Mouse (Mus musculus): Measurements from ENCODE around the gene Skap1. TPM values are rescaled to one million over a fixed set of nuclear protein-coding genes. Genes with fewer than 3 reads are reported as not detected.
"Not testable (repeated sequence)": the region's sequence is repeated elsewhere in the genome, so short reads cannot be mapped to it uniquely, and the experiment has no call there.

Gene Skap1
- polyA plus RNA-seq, 1 experiment from 2014 or later, result 0.23 TPM

DNA sequence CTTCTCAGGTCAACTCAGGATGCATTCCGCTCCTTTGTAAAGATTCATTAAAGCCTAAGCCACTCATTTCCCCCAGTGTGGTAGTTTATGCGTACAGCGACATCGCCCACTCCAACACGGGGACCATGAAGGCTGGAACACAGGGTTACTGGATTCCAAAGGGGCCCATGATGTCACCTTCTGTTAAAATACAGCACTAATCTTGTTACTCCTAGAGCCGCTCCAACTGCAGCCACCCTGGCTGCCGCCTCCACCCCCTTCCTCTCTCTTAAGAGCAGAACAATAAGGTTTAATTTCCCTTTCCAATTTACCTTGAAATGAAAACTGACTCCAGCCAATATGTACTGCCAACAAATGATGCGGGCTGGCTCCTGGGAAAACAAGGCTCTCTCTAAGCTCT lies 310.7 kb downstream of the Skap1 start:
- Histone ChIP-seq H3K4me3 (ENCODE audit: control insufficient read depth in 1 of 2, insufficient read depth in 1 of 2, low read depth in 1 of 2, low read length in 2 of 2) (no peak overlapping the region), H3K9me3 (ENCODE audit: control insufficient read depth, low read length) (no peaks in the 10 kb centered on the region), H3K4me2 (ENCODE audit: low read length) (no peak overlapping the region), H3K9ac (ENCODE audit: low read length) (no peak overlapping the region), H3K27me3 (ENCODE audit: control insufficient read depth, insufficient read depth, low read length) (no peaks in the 10 kb centered on the region), H3K4me1 (ENCODE audit: control insufficient read depth in 2 of 2, insufficient read depth in 2 of 2, low read length in 2 of 2) (peaks cover 3 to 9% of the 10 kb centered on the region in 2 experiments; a peak in 3 of 4 replicates), H3K36me3 (ENCODE audit: control insufficient read depth, insufficient read depth, low read length) (peaks cover 37% of the 10 kb centered on the region), H3K27ac (replicated peaks in 1 of 2; ENCODE audit: control insufficient read depth in 1 of 2, insufficient read depth in 1 of 2, low read depth in 2 of 2, low read length in 2 of 2) (no peak overlapping the region)
- 82% methylated on average over 8 of the region's 8 CpGs for WGBS
- no peak for ATAC-seq (ENCODE audit: insufficient number of reproducible peaks, insufficient read depth, low FRiP score, low read depth)

DNA sequence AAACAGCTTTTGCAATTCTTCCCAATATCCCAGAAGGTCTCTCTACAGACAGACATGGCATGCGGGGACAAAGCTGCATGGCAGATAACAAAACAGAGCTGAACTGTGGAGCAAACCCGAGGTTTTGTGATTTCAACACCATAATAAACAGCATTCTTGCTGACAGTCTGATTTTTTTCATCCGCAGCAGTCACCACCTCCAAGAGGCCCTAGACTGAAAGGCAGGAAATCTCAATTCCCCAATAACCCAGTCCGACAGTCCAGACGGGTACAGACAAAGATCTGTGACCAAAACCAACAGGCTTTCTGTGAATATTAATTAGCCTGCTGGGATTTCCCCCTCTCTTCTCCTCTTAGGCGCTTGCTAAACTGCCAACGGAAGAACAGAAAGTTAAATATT lies 311.3 kb downstream of the Skap1 start:
- Histone ChIP-seq H3K9me3 (ENCODE audit: control insufficient read depth, low read length) (no peaks in the 10 kb centered on the region), H3K27ac (replicated peaks in 1 of 2; ENCODE audit: control insufficient read depth in 1 of 2, insufficient read depth in 1 of 2, low read depth in 2 of 2, low read length in 2 of 2) (no peak overlapping the region), H3K4me3 (ENCODE audit: control insufficient read depth in 1 of 2, insufficient read depth in 1 of 2, low read depth in 1 of 2, low read length in 2 of 2) (no peak overlapping the region), H3K4me2 (ENCODE audit: low read length) (no peak overlapping the region), H3K4me1 (ENCODE audit: control insufficient read depth in 2 of 2, insufficient read depth in 2 of 2, low read length in 2 of 2) (peaks cover 3 to 9% of the 10 kb centered on the region in 2 experiments; a peak in 3 of 4 replicates), H3K9ac (ENCODE audit: low read length) (no peak overlapping the region), H3K36me3 (ENCODE audit: control insufficient read depth, insufficient read depth, low read length) (peaks cover 31% of the 10 kb centered on the region), H3K27me3 (ENCODE audit: control insufficient read depth, insufficient read depth, low read length) (no peaks in the 10 kb centered on the region)
- 82% methylated on average over 7 of the region's 7 CpGs for WGBS
- no peak for ATAC-seq (ENCODE audit: insufficient number of reproducible peaks, insufficient read depth, low FRiP score, low read depth)

DNA sequence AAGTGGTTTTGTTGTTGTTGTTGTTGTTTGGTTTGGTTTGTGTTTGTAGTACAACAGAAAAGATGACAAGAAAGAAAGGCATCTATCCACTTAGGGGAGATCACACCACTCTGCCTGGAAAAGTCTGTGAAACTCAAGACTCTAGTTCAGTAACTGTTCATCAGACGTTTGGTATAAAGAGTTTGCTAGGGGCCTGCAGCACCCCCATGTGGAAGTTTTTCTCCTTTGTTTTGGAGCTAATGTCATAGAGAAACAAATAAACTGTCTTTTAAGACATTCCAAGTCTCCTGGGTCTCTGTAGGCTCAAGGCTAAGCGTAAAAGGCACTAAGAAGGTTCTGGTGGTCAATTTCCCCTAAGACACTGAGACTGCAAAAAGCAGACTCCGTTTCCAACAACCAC lies 311.7 kb downstream of the Skap1 start:
- Histone ChIP-seq H3K27me3 (ENCODE audit: control insufficient read depth, insufficient read depth, low read length) (no peaks in the 10 kb centered on the region), H3K4me3 (ENCODE audit: control insufficient read depth in 1 of 2, insufficient read depth in 1 of 2, low read depth in 1 of 2, low read length in 2 of 2) (no peak overlapping the region), H3K4me1 (ENCODE audit: control insufficient read depth in 2 of 2, insufficient read depth in 2 of 2, low read length in 2 of 2) (peaks cover 3 to 9% of the 10 kb centered on the region in 2 experiments; a peak in 3 of 4 replicates), H3K9me3 (ENCODE audit: control insufficient read depth, low read length) (no peaks in the 10 kb centered on the region), H3K36me3 (ENCODE audit: control insufficient read depth, insufficient read depth, low read length) (peaks cover 27% of the 10 kb centered on the region), H3K27ac (replicated peaks in 1 of 2; ENCODE audit: control insufficient read depth in 1 of 2, insufficient read depth in 1 of 2, low read depth in 2 of 2, low read length in 2 of 2) (no peak overlapping the region), H3K9ac (ENCODE audit: low read length) (no peak overlapping the region), H3K4me2 (ENCODE audit: low read length) (no peak overlapping the region)
- 44% methylated on average over 3 of the region's 3 CpGs for WGBS
- no peak for ATAC-seq (ENCODE audit: insufficient number of reproducible peaks, insufficient read depth, low FRiP score, low read depth)

DNA sequence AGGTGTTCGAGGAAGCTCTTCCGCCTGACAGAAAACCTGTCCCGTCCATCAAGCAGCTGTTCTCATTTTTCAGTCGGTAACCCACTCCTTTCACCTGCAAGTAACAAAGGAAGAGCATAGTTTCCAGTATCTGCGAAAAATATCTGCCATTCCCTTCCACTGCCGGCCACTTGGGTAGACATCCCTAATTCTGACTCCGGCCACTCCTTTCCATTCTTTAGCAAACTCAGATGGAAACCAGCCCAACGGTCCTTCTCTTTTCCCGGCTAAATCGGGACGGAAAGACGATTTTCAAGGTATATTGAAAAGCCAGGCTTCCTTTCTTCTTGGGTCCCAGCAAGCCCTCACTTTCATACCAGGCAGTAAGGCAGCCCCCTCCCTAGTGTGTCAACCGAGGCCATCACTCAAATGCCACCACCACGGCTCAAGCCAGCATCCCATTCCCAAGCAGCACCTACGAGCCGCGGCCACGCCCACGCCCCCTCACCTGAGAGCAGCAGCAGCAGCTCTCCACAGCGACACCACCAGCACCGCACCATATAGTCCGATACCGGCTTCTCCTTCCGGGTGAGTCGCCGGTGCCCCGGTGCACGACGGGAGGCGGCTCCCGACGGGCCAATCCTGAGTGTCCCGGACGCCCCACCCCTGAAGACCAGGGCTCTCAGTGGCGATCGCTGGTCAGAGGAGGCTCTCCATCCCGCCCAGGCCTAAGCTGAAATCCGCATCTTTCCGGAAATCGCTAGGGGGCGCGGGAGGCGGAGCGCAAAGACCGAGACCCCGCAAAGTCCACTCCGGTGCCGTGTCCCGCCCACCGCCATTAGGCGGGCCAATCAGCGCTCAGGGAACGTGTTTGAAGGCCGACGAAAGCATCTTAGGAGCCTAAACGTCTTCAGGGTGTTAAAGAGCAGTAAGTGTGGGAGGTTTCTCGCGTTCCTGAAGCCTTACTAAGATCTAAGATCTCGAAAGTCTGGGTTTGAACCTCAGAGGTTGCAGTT lies 312.9 kb downstream of the Skap1 start, which contains the start of gene Snx11:
Gene Snx11 (minus strand): TSS at position 592 of the 995 bp plus-strand sequence.
- 2% methylated on average over 59 of the region's 59 CpGs for WGBS
- peaks cover 15% of the 10 kb centered on the region for H3K36me3 ChIP-seq (ENCODE audit: control insufficient read depth, insufficient read depth, low read length)
- H3K4me2 ChIP-seq (ENCODE audit: low read length), result peak within 1 kb of the TSS; percentile 75
- H3K9me3 ChIP-seq (ENCODE audit: control insufficient read depth, low read length), result no peaks in the 10 kb centered on the region
- peak within 1 kb of the TSS; percentile 77 for H3K9ac ChIP-seq (ENCODE audit: low read length)
- peak within 1 kb of the TSS; percentile 75 to 78 for H3K4me3 ChIP-seq (ENCODE audit: control insufficient read depth in 1 of 2, insufficient read depth in 1 of 2, low read depth in 1 of 2, low read length in 2 of 2)
- peaks cover 3 to 9% of the 10 kb centered on the region in 2 experiments; a peak in 3 of 4 replicates for H3K4me1 ChIP-seq (ENCODE audit: control insufficient read depth in 2 of 2, insufficient read depth in 2 of 2, low read length in 2 of 2)
- H3K27me3 ChIP-seq (ENCODE audit: control insufficient read depth, insufficient read depth, low read length), result no peaks in the 10 kb centered on the region
- peak within 1 kb of the TSS in 1 of 2 experiments; percentile 64; a peak in 2 of 4 replicates for H3K27ac ChIP-seq (replicated peaks in 1 of 2; ENCODE audit: control insufficient read depth in 1 of 2, insufficient read depth in 1 of 2, low read depth in 2 of 2, low read length in 2 of 2)
- ATAC-seq (ENCODE audit: insufficient number of reproducible peaks, insufficient read depth, low FRiP score, low read depth), result peak; percentile 100

DNA sequence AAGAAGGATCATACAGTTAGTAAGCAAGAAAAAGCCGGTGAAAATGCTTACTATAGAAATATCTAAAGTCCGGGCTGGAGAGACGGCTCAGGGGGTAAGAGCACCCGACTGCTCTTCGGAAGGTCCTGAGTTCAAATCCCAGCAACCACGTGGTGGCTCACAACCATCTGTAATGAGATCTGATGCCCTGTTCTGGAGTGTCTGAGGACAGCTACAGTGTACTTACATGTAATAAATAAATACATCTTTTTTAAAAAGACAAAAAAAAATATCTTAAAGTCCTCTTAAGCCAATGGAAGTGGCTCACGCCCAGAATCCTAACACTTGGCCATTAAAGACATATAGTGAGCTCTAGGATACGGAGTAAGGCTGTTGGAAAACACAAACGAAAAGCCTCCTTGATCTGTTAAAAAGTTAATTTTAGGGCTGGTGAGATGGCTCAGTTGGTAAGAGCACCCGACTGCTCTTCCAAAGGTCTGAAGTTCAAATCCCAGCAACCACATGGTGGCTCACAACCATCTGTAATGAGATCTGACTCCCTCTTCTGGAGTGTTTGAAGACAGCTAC lies 313.8 kb downstream of the Skap1 start:
- not testable (repeated sequence) for H3K27me3 ChIP-seq (ENCODE audit: control insufficient read depth, insufficient read depth, low read length); H3K9me3 ChIP-seq (ENCODE audit: control insufficient read depth, low read length); H3K36me3 ChIP-seq (ENCODE audit: control insufficient read depth, insufficient read depth, low read length); H3K4me1 ChIP-seq (ENCODE audit: control insufficient read depth in 2 of 2, insufficient read depth in 2 of 2, low read length in 2 of 2); ATAC-seq (ENCODE audit: insufficient number of reproducible peaks, insufficient read depth, low FRiP score, low read depth)
- H3K27ac ChIP-seq (replicated peaks in 1 of 2; ENCODE audit: control insufficient read depth in 1 of 2, insufficient read depth in 1 of 2, low read depth in 2 of 2, low read length in 2 of 2), result peak overlapping the region in 1 of 2 experiments; percentile 64; a peak in 1 of 4 replicates
- peak overlapping the region; percentile 75 to 78 for H3K4me3 ChIP-seq (ENCODE audit: control insufficient read depth in 1 of 2, insufficient read depth in 1 of 2, low read depth in 1 of 2, low read length in 2 of 2)
- 61% methylated on average over 10 of the region's 10 CpGs for WGBS
- H3K9ac ChIP-seq (ENCODE audit: low read length), result peak overlapping the region; percentile 69
- H3K4me2 ChIP-seq (ENCODE audit: low read length), result peak overlapping the region; percentile 75

DNA sequence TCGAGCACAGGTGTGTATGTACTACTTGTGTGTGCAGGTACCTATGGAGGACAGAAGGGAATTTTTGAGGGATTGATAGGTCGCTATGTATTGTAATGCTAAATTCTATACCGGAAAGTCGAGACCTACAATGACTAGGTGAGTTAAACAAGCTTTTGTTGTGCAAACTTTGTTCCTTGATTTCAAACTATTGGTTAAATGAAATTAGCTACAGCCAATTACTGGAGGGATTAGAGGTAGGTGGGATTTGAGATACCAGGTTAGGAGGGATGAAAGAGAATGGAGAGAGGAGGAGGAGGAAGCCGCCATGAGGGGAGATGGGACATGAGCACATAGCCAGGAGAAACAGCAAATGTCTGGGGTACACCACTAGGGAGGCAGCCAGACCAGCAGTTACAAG lies 315.9 kb downstream of the Skap1 start:
- Histone ChIP-seq H3K4me3 (ENCODE audit: control insufficient read depth in 1 of 2, insufficient read depth in 1 of 2, low read depth in 1 of 2, low read length in 2 of 2) (no peak overlapping the region), H3K27ac (replicated peaks in 1 of 2; ENCODE audit: control insufficient read depth in 1 of 2, insufficient read depth in 1 of 2, low read depth in 2 of 2, low read length in 2 of 2) (no peak overlapping the region), H3K4me2 (ENCODE audit: low read length) (no peak overlapping the region), H3K4me1 (ENCODE audit: control insufficient read depth in 2 of 2, insufficient read depth in 2 of 2, low read length in 2 of 2) (peaks cover 3 to 9% of the 10 kb centered on the region in 2 experiments; a peak in 3 of 4 replicates), H3K27me3 (ENCODE audit: control insufficient read depth, insufficient read depth, low read length) (no peaks in the 10 kb centered on the region), H3K9me3 (ENCODE audit: control insufficient read depth, low read length) (no peaks in the 10 kb centered on the region), H3K9ac (ENCODE audit: low read length) (no peak overlapping the region), H3K36me3 (ENCODE audit: control insufficient read depth, insufficient read depth, low read length) (no peaks in the 10 kb centered on the region)
- WGBS, result 61% methylated on average over 5 of the region's 5 CpGs
- ATAC-seq (ENCODE audit: insufficient number of reproducible peaks, insufficient read depth, low FRiP score, low read depth), result no peak

DNA sequence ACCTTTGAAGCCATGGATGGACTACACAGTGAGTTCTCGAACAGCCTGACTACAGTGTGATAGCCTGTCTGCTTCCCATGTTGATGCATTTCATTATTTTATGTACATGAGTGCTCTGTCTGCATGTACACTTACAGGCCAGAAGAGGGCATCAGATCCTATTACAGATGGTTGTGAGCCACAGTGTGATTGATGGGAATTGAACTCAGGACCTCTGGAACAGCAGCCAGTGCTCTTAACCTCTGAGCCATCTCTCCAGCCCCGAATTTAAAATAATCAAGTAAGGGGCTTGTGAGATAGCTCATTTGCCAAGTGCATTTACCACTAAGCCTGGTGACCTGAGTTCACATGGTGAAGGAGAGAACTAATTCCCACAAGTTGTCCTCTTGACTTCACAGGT lies 317.0 kb downstream of the Skap1 start:
- no peaks in the 10 kb centered on the region for H3K36me3 ChIP-seq (ENCODE audit: control insufficient read depth, insufficient read depth, low read length)
- no peak overlapping the region for H3K27ac ChIP-seq (replicated peaks in 1 of 2; ENCODE audit: control insufficient read depth in 1 of 2, insufficient read depth in 1 of 2, low read depth in 2 of 2, low read length in 2 of 2)
- H3K9ac ChIP-seq (ENCODE audit: low read length), result no peak overlapping the region
- H3K4me3 ChIP-seq (ENCODE audit: control insufficient read depth in 1 of 2, insufficient read depth in 1 of 2, low read depth in 1 of 2, low read length in 2 of 2), result no peak overlapping the region
- H3K27me3 ChIP-seq (ENCODE audit: control insufficient read depth, insufficient read depth, low read length), result no peaks in the 10 kb centered on the region
- H3K4me2 ChIP-seq (ENCODE audit: low read length), result no peak overlapping the region
- no peak for ATAC-seq (ENCODE audit: insufficient number of reproducible peaks, insufficient read depth, low FRiP score, low read depth)
- peaks cover 3 to 7% of the 10 kb centered on the region in 2 experiments; a peak in 3 of 4 replicates for H3K4me1 ChIP-seq (ENCODE audit: control insufficient read depth in 2 of 2, insufficient read depth in 2 of 2, low read length in 2 of 2)
- H3K9me3 ChIP-seq (ENCODE audit: control insufficient read depth, low read length), result no peaks in the 10 kb centered on the region
- WGBS, result 84% methylated on average over 2 of the region's 2 CpGs
